Mouse (Mus musculus) lung, embryonic 16.5 days (tissue): Measurements from ENCODE around the gene Cers3. TPM values are rescaled to one million over a fixed set of nuclear protein-coding genes. Genes with fewer than 3 reads are reported as not detected.

Source experiments
- ATAC-seq: fragments of 200-750 bp; cut with Nextera tagmentation; 2 replicates; pipeline ENCODE4 v1.8.0; 2017; ENCODE audit warnings: low read depth, mild to moderate bottlenecking, moderate library complexity
- H3K27ac ChIP-seq: fragments of 300-500 bp; sonication (generic); 2 replicates; pipeline ENCODE4 v1.5.1; 2014; ENCODE audit warnings: mild to moderate bottlenecking, control low read depth, low read length
- H3K27me3 ChIP-seq: fragments of 300-500 bp; sonication (generic); 2 replicates; pipeline ENCODE4 v1.6.1; 2014; ENCODE audit warnings: low read depth, low read length, mixed read lengths; ENCODE audit not compliant: control insufficient read depth, insufficient read depth
- H3K36me3 ChIP-seq: fragments of 300-500 bp; sonication (generic); 2 replicates; pipeline ENCODE4 v1.6.1; 2014; ENCODE audit warnings: low read length; ENCODE audit not compliant: control insufficient read depth, insufficient read depth
- H3K4me1 ChIP-seq: fragments of 300-500 bp; sonication (generic); replicated peaks from 2 replicates; pipeline ENCODE4 v1.6.1; 2014; ENCODE audit warnings: low read length, mixed read lengths; ENCODE audit not compliant: control insufficient read depth, insufficient read depth
- H3K4me2 ChIP-seq: fragments of 300-500 bp; sonication (generic); 2 replicates; pipeline ENCODE4 v1.6.1; 2014; ENCODE audit warnings: low read depth, low read length, control low read depth
- H3K4me3 ChIP-seq: fragments of 300-500 bp; sonication (generic); 2 replicates; pipeline ENCODE4 v1.5.1; 2014; ENCODE audit warnings: mild to moderate bottlenecking, low read length, control low read depth
- H3K9ac ChIP-seq: fragments of 300-500 bp; sonication (generic); 2 replicates; pipeline ENCODE4 v1.6.1; 2014; ENCODE audit warnings: low read length, control low read depth
- H3K9me3 ChIP-seq: fragments of 300-500 bp; sonication (generic); 2 replicates; pipeline ENCODE4 v1.6.1; 2016; ENCODE audit warnings: low read length; ENCODE audit not compliant: control insufficient read depth
- WGBS: fragments of 180-500 bp; shearing (Covaris S2); extraction: QIAGEN DNeasy Blood & Tissue Kit; methylation state at CpG from one replicate; pipeline ENCODE4 v1.1.7; 2014; 5-methylcytosine and 5-hydroxymethylcytosine counted together
- polyA plus RNA-seq: library from polyadenylated mRNA; unstranded; fragments of >200 nt; fragmentation: Nextera tagmentation; extraction: Ambion mirVana; gene quantifications from 2 replicates; pipeline ENCODE4 v1.2.1, GENCODE M21; 2015

The Cers3 gene
- polyA plus RNA-seq, 1 experiment from 2014 or later: 5.4 TPM

GRCm38 (mm10) chr7:66769902-66770301 is 26.6 kb downstream of the Cers3 start:
- ATAC-seq: no peak
- 24% methylated on average over 5 of the region's 5 CpGs for WGBS
- Histone ChIP-seq H3K4me1 (no peaks in the 10 kb centered on the region; the same call in 1 of the 2 replicates), H3K27ac (no peak overlapping the region), H3K27me3 (no peaks in the 10 kb centered on the region), H3K9ac (no peak overlapping the region), H3K4me3 (no peak overlapping the region), H3K4me2 (no peak overlapping the region), H3K9me3 (no peaks in the 10 kb centered on the region), H3K36me3 (no peaks in the 10 kb centered on the region)

GRCm38 (mm10) chr7:66770706-66771105 is 27.4 kb downstream of the Cers3 start:
- H3K9ac ChIP-seq: no peak overlapping the region
- no peak overlapping the region for H3K27ac ChIP-seq

GRCm38 (mm10) chr7:66771252-66771651 is 27.9 kb downstream of the Cers3 start:
- H3K4me1 ChIP-seq: no peaks in the 10 kb centered on the region; the same call in 1 of the 2 replicates
- no peak for ATAC-seq
- no peaks in the 10 kb centered on the region for H3K36me3 ChIP-seq
- no peaks in the 10 kb centered on the region for H3K9me3 ChIP-seq
- H3K4me2 ChIP-seq: no peak overlapping the region
- no peak overlapping the region for H3K4me3 ChIP-seq
- H3K27me3 ChIP-seq: no peaks in the 10 kb centered on the region
- H3K9ac ChIP-seq: no peak overlapping the region
- 74% methylated on average over 6 of the region's 6 CpGs for WGBS
- no peak overlapping the region for H3K27ac ChIP-seq

More at GRCm38 (mm10) chr7:66770706-66771105, 27.4 kb downstream of the Cers3 start:
- Histone ChIP-seq H3K9me3 (no peaks in the 10 kb centered on the region), H3K4me3 (no peak overlapping the region), H3K27me3 (no peaks in the 10 kb centered on the region), H3K4me2 (no peak overlapping the region), H3K36me3 (no peaks in the 10 kb centered on the region), H3K4me1 (no peaks in the 10 kb centered on the region; the same call in 1 of the 2 replicates)
- no peak for ATAC-seq
- WGBS: 39% methylated on average over 3 of the region's 3 CpGs

GRCm38 (mm10) chr7:66779411-66779810 is 36.1 kb downstream of the Cers3 start:
- Histone ChIP-seq H3K4me3 (no peak overlapping the region), H3K36me3 (no peaks in the 10 kb centered on the region), H3K4me2 (no peak overlapping the region), H3K27me3 (no peaks in the 10 kb centered on the region), H3K27ac (peak overlapping the region; percentile 75), H3K9me3 (no peaks in the 10 kb centered on the region), H3K4me1 (peaks cover 20% of the 10 kb centered on the region), H3K9ac (no peak overlapping the region)
- 13% methylated on average over 2 of the region's 2 CpGs for WGBS
- ATAC-seq: no peak

- H3K36me3 ChIP-seq: no peaks in the 10 kb centered on the region
- H3K4me3 ChIP-seq: no peak overlapping the region
- 39% methylated on average over 10 of the region's 10 CpGs for WGBS
- peak overlapping the region; percentile 84 for H3K27ac ChIP-seq
- H3K9ac ChIP-seq: no peak overlapping the region
- no peaks in the 10 kb centered on the region for H3K9me3 ChIP-seq
- H3K4me2 ChIP-seq: no peak overlapping the region
- no peaks in the 10 kb centered on the region for H3K27me3 ChIP-seq
- ATAC-seq: peak; percentile 89
- H3K4me1 ChIP-seq: peaks cover 20% of the 10 kb centered on the region
Measured at GRCm38 (mm10) chr7:66779944-66780942, 36.9 kb downstream of the Cers3 start.

GRCm38 (mm10) chr7:66786476-66786875 is 43.2 kb downstream of the Cers3 start:
- no peak overlapping the region for H3K9ac ChIP-seq
- no peak overlapping the region for H3K4me3 ChIP-seq
- H3K36me3 ChIP-seq: no peaks in the 10 kb centered on the region
- no peak overlapping the region for H3K4me2 ChIP-seq
- no peak for ATAC-seq
- no peaks in the 10 kb centered on the region for H3K9me3 ChIP-seq
- WGBS: 45% methylated on average over 3 of the region's 3 CpGs
- H3K4me1 ChIP-seq: peaks cover 17% of the 10 kb centered on the region
- no peak overlapping the region for H3K27ac ChIP-seq
- no peaks in the 10 kb centered on the region for H3K27me3 ChIP-seq

GRCm38 (mm10) chr7:66787816-66788215 is 44.5 kb downstream of the Cers3 start:
- no peak overlapping the region for H3K27ac ChIP-seq
- no peaks in the 10 kb centered on the region for H3K9me3 ChIP-seq
- H3K4me3 ChIP-seq: no peak overlapping the region
- H3K36me3 ChIP-seq: no peaks in the 10 kb centered on the region
- no peaks in the 10 kb centered on the region for H3K27me3 ChIP-seq
- H3K4me2 ChIP-seq: no peak overlapping the region
- no peak overlapping the region for H3K9ac ChIP-seq
- no peak for ATAC-seq
- WGBS: 55% methylated on average over 2 of the region's 2 CpGs
- peaks cover 19% of the 10 kb centered on the region for H3K4me1 ChIP-seq

GRCm38 (mm10) chr7:66789860-66790748 is 46.8 kb downstream of the Cers3 start:
- 27% methylated on average over 8 of the region's 8 CpGs for WGBS
- ATAC-seq: peak; percentile 69

GRCm38 (mm10) chr7:66791022-66791421 is 47.7 kb downstream of the Cers3 start:
- ATAC-seq: no peak
- Histone ChIP-seq H3K4me2 (no peak overlapping the region), H3K9ac (no peak overlapping the region), H3K27me3 (no peaks in the 10 kb centered on the region), H3K36me3 (no peaks in the 10 kb centered on the region), H3K4me1 (peaks cover 19% of the 10 kb centered on the region), H3K4me3 (no peak overlapping the region), H3K27ac (peak overlapping the region; percentile 63; the same call in 1 of the 2 replicates), H3K9me3 (0 out of 2 replicates have a peak, but pooled peaks cover 2% of the 10 kb centered on the region)
- 92% methylated on average over 3 of the region's 3 CpGs for WGBS

More at GRCm38 (mm10) chr7:66789860-66790748, 46.8 kb downstream of the Cers3 start:
- Histone ChIP-seq H3K27ac (peak overlapping the region; percentile 65), H3K9me3 (0 out of 2 replicates have a peak, but pooled peaks cover 2% of the 10 kb centered on the region), H3K36me3 (no peaks in the 10 kb centered on the region), H3K4me3 (no peak overlapping the region), H3K27me3 (no peaks in the 10 kb centered on the region), H3K4me1 (peaks cover 19% of the 10 kb centered on the region), H3K4me2 (no peak overlapping the region), H3K9ac (no peak overlapping the region)
